ENCODE assay signal across 9 mouse cellular contexts in the genomic region with DNA sequence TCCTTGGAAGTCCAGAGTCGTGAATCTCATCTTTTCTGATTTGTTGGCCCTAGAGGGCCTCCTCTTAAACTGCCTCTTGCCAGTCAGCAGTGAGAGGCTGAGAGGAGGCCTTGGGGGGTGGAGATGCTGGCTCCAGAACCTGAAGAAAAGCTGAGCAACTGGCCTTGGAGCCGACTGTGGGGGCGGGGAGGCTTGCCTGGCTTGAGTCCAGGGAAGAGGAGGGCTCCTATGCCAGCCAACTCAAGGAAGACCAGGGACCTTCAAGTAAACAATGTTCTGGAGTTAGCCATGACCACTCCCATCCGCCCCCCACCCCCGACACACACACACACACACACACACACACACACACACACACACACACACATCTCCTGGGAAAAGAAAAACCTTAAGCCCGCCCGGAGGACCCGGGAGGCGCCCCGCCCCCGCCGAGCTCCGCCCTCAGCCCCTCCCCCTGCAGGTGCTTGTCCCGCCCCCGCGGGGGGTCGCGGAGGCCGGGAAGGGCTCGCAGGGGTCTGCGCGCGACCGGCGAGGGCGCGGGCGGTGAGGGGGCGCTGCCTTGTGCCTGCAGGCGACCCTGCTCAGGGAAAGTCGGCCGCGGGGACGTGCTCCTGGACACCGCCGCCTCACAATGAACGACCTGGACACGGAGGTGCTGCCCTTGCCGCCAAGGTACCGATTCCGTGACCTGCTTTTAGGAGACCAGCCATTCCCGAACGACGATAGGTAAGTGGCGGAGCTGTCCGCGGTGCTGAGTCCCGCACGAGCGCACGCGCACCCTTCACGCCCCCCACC. TPM values are rescaled to one million over a fixed set of nuclear protein-coding genes. Genes with fewer than 3 reads are reported as not detected.
A peak's percentile ranks its signal among the peaks of the same experiment; 100 is the strongest.
DNase-seq lines count a peak whose midpoint lies in the region; ATAC-seq and TF ChIP-seq lines count a peak whose summit lies in the region.
"Had no signal": no experiment of that assay in that cellular context is flagged by ENCODE, and none has a peak within 500 bp of the region (broad histone marks: within the 10 kb centered on the region; RNA-seq: fewer than 3 reads in every experiment).

Gene Kcnt1, plus strand, starts transcription at position 398 of the 795 bp plus-strand sequence.

- H3K9me3 ChIP-seq in heart, embryonic 13.5 days: no peaks in the 10 kb centered on the region
- H3K9me3 ChIP-seq in liver, embryonic 12.5 days (replicated peaks): no peaks in the 10 kb centered on the region
- H3K9me3 ChIP-seq in neural tube, embryonic 13.5 days: no peaks in the 10 kb centered on the region
- H3K9me3 ChIP-seq: G1E had no signal

- DNase-seq in heart, adult 11 months: no peak
- peak; percentile 67 to 72 for DNase-seq in cerebellum, adult 2 months
- peak; percentile 61 for DNase-seq in forelimb bud, embryonic 11.5 days (ENCODE audit: low read depth, low spot score)
- peak; percentile 45 for DNase-seq in kidney, adult 9 months
- no peak for DNase-seq in natural killer cell, adult 2 months (ENCODE audit: low spot score in 2 of 2)

- no peak within 1 kb of the TSS for H3K27ac ChIP-seq in heart, embryonic 13.5 days (replicated peaks)
- H3K27ac ChIP-seq in cerebellum, adult 2 months (ENCODE audit: insufficient read depth, low read length): peak within 1 kb of the TSS; percentile 65
- H3K27ac ChIP-seq in liver, embryonic 12.5 days: no peak within 1 kb of the TSS
- H3K27ac ChIP-seq in neural tube, embryonic 13.5 days (replicated peaks): no peak within 1 kb of the TSS

- H3K4me3 ChIP-seq in heart, embryonic 13.5 days: peak within 1 kb of the TSS; percentile 54
- H3K4me3 ChIP-seq in cerebellum, adult 2 months (replicated peaks; ENCODE audit: insufficient read depth, low read depth, low read length): peak within 1 kb of the TSS; percentile 64
- H3K4me3 ChIP-seq in liver, embryonic 12.5 days: peak within 1 kb of the TSS; percentile 43
- H3K4me3 ChIP-seq in neural tube, embryonic 13.5 days: peak within 1 kb of the TSS; percentile 57

- peaks cover 13% of the 10 kb centered on the region for H3K4me1 ChIP-seq in heart, embryonic 13.5 days
- peaks cover 32% of the 10 kb centered on the region for H3K4me1 ChIP-seq in cerebellum, adult 2 months (ENCODE audit: control insufficient read depth, insufficient read depth, low read length)
- H3K4me1 ChIP-seq in liver, embryonic 12.5 days: peaks cover 6% of the 10 kb centered on the region; the same call in 1 of the 2 replicates
- H3K4me1 ChIP-seq in neural tube, embryonic 13.5 days (replicated peaks): peaks cover 45% of the 10 kb centered on the region

- H3K4me2 ChIP-seq in heart, embryonic 13.5 days: peak within 1 kb of the TSS; percentile 91
- H3K4me2 ChIP-seq in liver, embryonic 12.5 days: peak within 1 kb of the TSS; percentile 74
- H3K4me2 ChIP-seq in neural tube, embryonic 13.5 days: peak within 1 kb of the TSS; percentile 98

- H3K27me3 ChIP-seq in heart, embryonic 13.5 days (replicated peaks): peaks cover 82% of the 10 kb centered on the region
- H3K27me3 ChIP-seq in cerebellum, adult 2 months (ENCODE audit: control insufficient read depth, insufficient read depth, low read length): no peaks in the 10 kb centered on the region
- H3K27me3 ChIP-seq in liver, embryonic 12.5 days (replicated peaks): peaks cover 69% of the 10 kb centered on the region
- peaks cover 37% of the 10 kb centered on the region for H3K27me3 ChIP-seq in neural tube, embryonic 13.5 days

- no peak within 1 kb of the TSS for H3K9ac ChIP-seq in heart, embryonic 13.5 days
- no peak within 1 kb of the TSS for H3K9ac ChIP-seq in liver, embryonic 12.5 days
- H3K9ac ChIP-seq in neural tube, embryonic 13.5 days: peak within 1 kb of the TSS; percentile 68

- no peak for TF ChIP-seq CTCF in cerebellum, adult 2 months (IDR thresholded peaks at IDR 0.05; ENCODE audit: borderline replicate concordance, insufficient read depth, low read depth, low read length)

- H3K36me3 ChIP-seq in heart, embryonic 13.5 days: no peaks in the 10 kb centered on the region
- no peaks in the 10 kb centered on the region for H3K36me3 ChIP-seq in liver, embryonic 12.5 days
- H3K36me3 ChIP-seq in neural tube, embryonic 13.5 days: no peaks in the 10 kb centered on the region
- H3K36me3 ChIP-seq: G1E had no signal

- no peak for TF ChIP-seq POLR2A in cerebellum, adult 2 months (IDR thresholded peaks at IDR 0.05; ENCODE audit: borderline replicate concordance, insufficient read depth, low read length)

- no peak for ATAC-seq in heart, embryonic 13.5 days (ENCODE audit: extremely low read depth, insufficient number of reproducible peaks, low FRiP score, low TSS enrichment)
- ATAC-seq in liver, embryonic 12.5 days: no peak
- ATAC-seq in neural tube, embryonic 13.5 days (ENCODE audit: low read depth): 0 out of 2 replicates have a peak, but pooled peaks have one; percentile 32

- WGBS in heart, embryonic 13.5 days: 1% methylated on average over 44 of the region's 53 CpGs
- WGBS in cerebellum, adult 2 months: under 1% methylated on average over 46 of the region's 53 CpGs
- 2% methylated on average over 51 of the region's 53 CpGs for WGBS in liver, embryonic 12.5 days (ENCODE audit: insufficient replicate concordance)
- WGBS in neural tube, embryonic 13.5 days: under 1% methylated on average over 51 of the region's 53 CpGs

RNA-seq across cellular contexts. Expression of gene Kcnt1, which starts in this region (rescaled TPM):
- polyA plus RNA-seq in heart, embryonic 13.5 days (2015; fragmentation: Nextera tagmentation; extraction: Ambion mirVana): 0.07 and 0.11 TPM in 2 replicates
- 409 and 456 TPM in 2 replicates for polyA plus RNA-seq in cerebellum, adult 2 months (2012; rRNA removed)
- 0.02 TPM in 1 of 2 replicates, not detected in the other for polyA plus RNA-seq in liver, embryonic 12.5 days (2016; fragmentation: Nextera tagmentation; extraction: Ambion mirVana)
- 10.7 and 11.3 TPM in 2 replicates for polyA plus RNA-seq in neural tube, embryonic 13.5 days (2015; fragmentation: Nextera tagmentation; extraction: Ambion mirVana)
- polyA plus RNA-seq: G1E had no signal

Comparison
In these comparisons a context has a peak if more than half of its experiments do, and no peak if none do; other contexts are left out.
1. RNA of gene Kcnt1 (polyA plus RNA-seq): 409 to 456 TPM in cerebellum, adult 2 months; 10.7 to 11.3 TPM in neural tube, embryonic 13.5 days, 0.07 to 0.11 TPM in heart, embryonic 13.5 days and 0.02 TPM in liver, embryonic 12.5 days; every median in the first group is over 10 times any median in the second.
2. DNase-seq: peak in cerebellum, adult 2 months (2 of 2), forelimb bud, embryonic 11.5 days (single experiment) and kidney, adult 9 months (single experiment); none in heart, adult 11 months (single experiment) and natural killer cell, adult 2 months (0 of 2).
3. Peak in every context shown above with its lines, with median percentiles within 50 percentile points of each other: H3K4me2 ChIP-seq and H3K4me3 ChIP-seq.